Mouse (Mus musculus) gastrocnemius, postnatal 4 days (tissue): ENCODE measurements around the gene A730049H05Rik. TPM values are rescaled to one million over a fixed set of nuclear protein-coding genes. Genes with fewer than 3 reads are reported as not detected.

Source experiments
- DNase-seq, 2 experiments: peaks; one replicate each; pipeline ENCODE4 v3.0.0; 2021 to 2022; ENCODE audit warnings: low spot score in 2 of 2, mixed read lengths in 2 of 2
- total RNA-seq, 2 experiments: library from RNA; stranded (reverse); gene quantifications; 2 replicates each; pipeline ENCODE4 v1.2.3; 2021

The A730049H05Rik gene
- total RNA-seq, 2 experiments from 2014 or later = 0.16 to 0.20 TPM

GRCm38 (mm10) chr6:92877236-92877635 lies 61.0 kb downstream of the A730049H05Rik start:
- DNase-seq = no peak

- no peak for DNase-seq
Measured at GRCm38 (mm10) chr6:92878771-92879170, 62.5 kb downstream of the A730049H05Rik start.

GRCm38 (mm10) chr6:92879700-92880265 lies 63.5 kb downstream of the A730049H05Rik start:
- DNase-seq = no peak

- no peak for DNase-seq
Measured at GRCm38 (mm10) chr6:92882446-92882845, 66.2 kb downstream of the A730049H05Rik start.

GRCm38 (mm10) chr6:92883131-92883900 lies 67.0 kb downstream of the A730049H05Rik start:
- no peak for DNase-seq

GRCm38 (mm10) chr6:92891535-92891934 lies 75.3 kb downstream of the A730049H05Rik start:
- no peak for DNase-seq

Other genes starting within 250 kb of the A730049H05Rik start
- 10 to 100 TPM; 11.4 to 12.7 TPM for gene Prickle2, start 110.3 kb upstream of the A730049H05Rik start, total RNA-seq
- under 1 TPM; 0.52 to 0.91 TPM for gene Gm15737, start 52.9 kb downstream of the A730049H05Rik start, total RNA-seq
- 10 to 100 TPM; 34.0 to 36.3 TPM for gene Adamts9, start 127.0 kb downstream of the A730049H05Rik start, total RNA-seq